Mouse (Mus musculus) kidney, adult 10 weeks (tissue): ENCODE results near the gene Rph3a. TPM values are rescaled to one million over a fixed set of nuclear protein-coding genes. Genes with fewer than 3 reads are reported as not detected.

ENCODE experiments used
- polyA plus RNA-seq: library from polyadenylated mRNA; stranded (reverse); fragments of 350-450 nt; fragmentation: Illumina TruSeq; extraction: RNeasy Lipid Tissue Mini Kit (QIAGEN cat#74804); gene quantifications from one replicate; pipeline ENCODE4 v1.2.3, GENCODE M21; 2014; ENCODE audit warnings: low read depth, low replicate concordance

Gene Rph3a
- polyA plus RNA-seq, result 0.49 TPM

GRCm38 (mm10) chr5:121009811-121010569 lies at the start of gene Rph3a:
Rph3a (minus strand) TSS chr5:121010092.

GRCm38 (mm10) chr5:120914204-120914603 lies 95.7 kb downstream of the Rph3a start, which contains the start of gene Oas1d:
Oas1d (plus strand) TSS chr5:120914536.

GRCm38 (mm10) chr5:120906791-120907733 lies 102.8 kb downstream of the Rph3a start, which contains the start of gene Oas1a:
Oas1a (minus strand) TSS chr5:120907521.

Other genes with a start within 250 kb of the Rph3a start
- gene Oas3, start 232.4 kb downstream of the Rph3a start, polyA plus RNA-seq, result not detected
- not detected for gene Oas1e, start 214.6 kb downstream of the Rph3a start, polyA plus RNA-seq
- 0.73 TPM for gene Oas1c, start 197.6 kb downstream of the Rph3a start, polyA plus RNA-seq
- not detected for gene Oas1f, start 162.7 kb downstream of the Rph3a start, polyA plus RNA-seq
- gene Oas1h, start 148.7 kb downstream of the Rph3a start, polyA plus RNA-seq, result not detected
- gene Oas1g, start 122.5 kb downstream of the Rph3a start, polyA plus RNA-seq, result not detected
- gene Oas1a, start 102.6 kb downstream of the Rph3a start, polyA plus RNA-seq, result 0.28 TPM
- not detected for gene Oas1d, start 95.6 kb downstream of the Rph3a start, polyA plus RNA-seq
- gene Ptpn11, start 181.3 kb upstream of the Rph3a start, polyA plus RNA-seq, result 28.7 TPM
- gene Rpl6, start 194.4 kb upstream of the Rph3a start, polyA plus RNA-seq, result 202 TPM
- gene Hectd4, start 210.1 kb upstream of the Rph3a start, polyA plus RNA-seq, result 1.4 TPM